Mouse (Mus musculus) limb, embryonic 14.5 days (tissue): ENCODE data around the gene Ffar2. TPM values are rescaled to one million over a fixed set of nuclear protein-coding genes. Genes with fewer than 3 reads are reported as not detected.

Experiments used
- ATAC-seq: fragments of 200-750 bp; cut with Nextera tagmentation; 2 replicates; pipeline ENCODE4 v1.8.0; 2017; ENCODE audit warnings: low read depth, moderate number of reproducible peaks, moderate TSS enrichment; ENCODE audit not compliant: low FRiP score
- DNase-seq: peaks from one replicate; pipeline ENCODE4 v3.0.0-alpha.2; 2015; ENCODE audit warnings: low spot score
- H3K27ac ChIP-seq: fragments of 300-500 bp; sonication (generic); replicated peaks from 2 replicates; pipeline ENCODE4 v1.5.1; 2014; ENCODE audit warnings: low read depth, mild to moderate bottlenecking, low read length, moderate library complexity, mixed read lengths
- H3K27me3 ChIP-seq: fragments of 300-500 bp; sonication (generic); 2 replicates; pipeline ENCODE4 v1.6.1; 2014; ENCODE audit warnings: low read length, mixed read lengths; ENCODE audit not compliant: control insufficient read depth, insufficient read depth
- H3K36me3 ChIP-seq: fragments of 300-500 bp; sonication (generic); 2 replicates; pipeline ENCODE4 v1.6.1; 2014; ENCODE audit warnings: mild to moderate bottlenecking, low read length, moderate library complexity, mixed read lengths; ENCODE audit not compliant: control insufficient read depth, insufficient read depth
- H3K4me1 ChIP-seq: fragments of 300-500 bp; sonication (generic); 2 replicates; pipeline ENCODE4 v1.6.1; 2014; ENCODE audit warnings: antibody characterized with exemption, low read length, mixed read lengths; ENCODE audit not compliant: control insufficient read depth, insufficient read depth
- H3K4me2 ChIP-seq: fragments of 300-500 bp; sonication (generic); replicated peaks from 2 replicates; pipeline ENCODE4 v1.6.1; 2014; ENCODE audit warnings: low read depth, mild to moderate bottlenecking, low read length, moderate library complexity; ENCODE audit not compliant: severe bottlenecking
- H3K4me3 ChIP-seq: fragments of 300-500 bp; sonication (generic); replicated peaks from 2 replicates; pipeline ENCODE4 v1.5.1; 2014; ENCODE audit warnings: low read length
- H3K9ac ChIP-seq: fragments of 300-500 bp; sonication (generic); 2 replicates; pipeline ENCODE4 v1.6.1; 2014; ENCODE audit warnings: mild to moderate bottlenecking, low read depth, low read length, moderate library complexity; ENCODE audit not compliant: severe bottlenecking
- H3K9me3 ChIP-seq: fragments of 300-500 bp; sonication (generic); 2 replicates; pipeline ENCODE4 v1.6.1; 2016; ENCODE audit warnings: low read length; ENCODE audit not compliant: control insufficient read depth
- POLR2A ChIP-seq: fragments of 200-500 bp; IDR thresholded peaks from 2 replicates; pipeline ENCODE4 v1.8.0; 2012; ENCODE audit warnings: inconsistent platforms, mild to moderate bottlenecking, moderate library complexity, borderline replicate concordance; ENCODE audit not compliant: insufficient read depth, insufficient read length; ENCODE audit errors: extremely low read depth
- WGBS: fragments of 180-500 bp; shearing (Covaris S2); extraction: QIAGEN DNeasy Blood & Tissue Kit; methylation state at CpG from one replicate; pipeline ENCODE4 v1.1.7; 2014; 5-methylcytosine and 5-hydroxymethylcytosine counted together
- polyA plus RNA-seq, 2 experiments: library from polyadenylated mRNA; depleted of rRNA in 1 of 2; stranded (reverse) in 1 of 2; unstranded in 1 of 2; fragments of >200 nt; fragmentation: Nextera tagmentation in 1 of 2; extraction: Ambion mirVana in 1 of 2; gene quantifications; 2 replicates each; pipeline versions ENCODE4 v1.2.1 to v1.2.3; 2012 to 2014

Ffar2 gene
- polyA plus RNA-seq (2012; rRNA removed) (0.12 and 0.18 TPM in 2 replicates), polyA plus RNA-seq (2014; fragmentation: Nextera tagmentation; extraction: Ambion mirVana) (0.44 TPM in 1 of 2 replicates, not detected in the other)

- Histone ChIP-seq H3K4me2 (no peak within 1 kb of the TSS), H3K27me3 (no peaks in the 10 kb centered on the region), H3K4me3 (no peak within 1 kb of the TSS), H3K4me1 (no peaks in the 10 kb centered on the region), H3K9ac (no peak within 1 kb of the TSS), H3K9me3 (no peaks in the 10 kb centered on the region), H3K36me3 (no peaks in the 10 kb centered on the region), H3K27ac (no peak within 1 kb of the TSS)
- no peak for TF ChIP-seq POLR2A
- no peak for ATAC-seq
- 90% methylated on average over 18 of the region's 18 CpGs for WGBS
- no peak for DNase-seq
Observed at GRCm38 (mm10) chr7:30823675-30824074, at the start of gene Ffar2. Gene Ffar2, minus strand, starts transcription at chr7:30823775.

- Histone ChIP-seq H3K4me2 (peak overlapping the region; percentile 29; the same call in 1 of the 2 replicates), H3K27me3 (no peaks in the 10 kb centered on the region), H3K27ac (no peak overlapping the region), H3K4me3 (no peak overlapping the region), H3K9me3 (no peaks in the 10 kb centered on the region), H3K9ac (no peak overlapping the region), H3K4me1 (no peaks in the 10 kb centered on the region), H3K36me3 (no peaks in the 10 kb centered on the region)
- ATAC-seq = no peak
- DNase-seq = peak; percentile 30
- WGBS = 29% methylated on average over 15 of the region's 15 CpGs
- TF ChIP-seq POLR2A = no peak
Observed at GRCm38 (mm10) chr7:30873083-30873482, 49.5 kb upstream of the Ffar2 start.

- H3K4me1 ChIP-seq = no peaks in the 10 kb centered on the region
- no peaks in the 10 kb centered on the region for H3K36me3 ChIP-seq
- no peak overlapping the region for H3K4me3 ChIP-seq
- no peak overlapping the region for H3K9ac ChIP-seq
- no peak for ATAC-seq
- H3K27me3 ChIP-seq = no peaks in the 10 kb centered on the region
- 74% methylated on average over 8 of the region's 8 CpGs for WGBS
- H3K4me2 ChIP-seq = no peak overlapping the region
- H3K27ac ChIP-seq = no peak overlapping the region
- TF ChIP-seq POLR2A = no peak
- no peaks in the 10 kb centered on the region for H3K9me3 ChIP-seq
- no peak for DNase-seq
Observed at GRCm38 (mm10) chr7:30863386-30863785, 39.8 kb upstream of the Ffar2 start.

GRCm38 (mm10) chr7:30861464-30861863 is 37.9 kb upstream of the Ffar2 start, which contains the start of gene Ffar1:
Gene Ffar1, minus strand, starts transcription at chr7:30861564.
- H3K27ac ChIP-seq = no peak within 1 kb of the TSS
- WGBS = 83% methylated on average over 11 of the region's 12 CpGs
- H3K4me1 ChIP-seq = no peaks in the 10 kb centered on the region
- H3K27me3 ChIP-seq = no peaks in the 10 kb centered on the region
- no peak for DNase-seq
- no peaks in the 10 kb centered on the region for H3K9me3 ChIP-seq
- H3K4me3 ChIP-seq = no peak within 1 kb of the TSS
- peak within 1 kb of the TSS; percentile 9; the same call in 1 of the 2 replicates for H3K9ac ChIP-seq
- H3K4me2 ChIP-seq = no peak within 1 kb of the TSS
- no peak for TF ChIP-seq POLR2A
- H3K36me3 ChIP-seq = no peaks in the 10 kb centered on the region
- ATAC-seq = no peak

GRCm38 (mm10) chr7:30859635-30860402 is 36.2 kb upstream of the Ffar2 start:
- peak; percentile 76 for DNase-seq
- peak; percentile 68; the same call in 1 of the 2 replicates for ATAC-seq
- H3K27me3 ChIP-seq = no peaks in the 10 kb centered on the region

More at GRCm38 (mm10) chr7:30859635-30860402, 36.2 kb upstream of the Ffar2 start:
- H3K4me2 ChIP-seq = peak overlapping the region; percentile 45
- H3K4me1 ChIP-seq = no peaks in the 10 kb centered on the region
- WGBS = 13% methylated on average over 13 of the region's 16 CpGs
- peak overlapping the region; percentile 22 for H3K4me3 ChIP-seq
- H3K27ac ChIP-seq = no peak overlapping the region
- no peak overlapping the region for H3K9ac ChIP-seq
- no peaks in the 10 kb centered on the region for H3K36me3 ChIP-seq
- H3K9me3 ChIP-seq = no peaks in the 10 kb centered on the region
- no peak for TF ChIP-seq POLR2A
